ENCODE assay signal across 34 mouse cellular contexts in genomic region chr11:74670151-74670550, GRCm38 (mm10). TPM values are rescaled to one million over a fixed set of nuclear protein-coding genes. Genes with fewer than 3 reads are reported as not detected.
DNase-seq lines count a peak whose midpoint lies in the region; ATAC-seq and TF ChIP-seq lines count a peak whose summit lies in the region.
"Had no signal": no experiment of that assay in that cellular context is flagged by ENCODE, and none has a peak within 500 bp of the region (broad histone marks: within the 10 kb centered on the region; RNA-seq: fewer than 3 reads in every experiment).

No protein-coding gene starts in this region.

- H3K4me1 ChIP-seq in intestine, embryonic 14.5 days (replicated peaks; ENCODE audit: control insufficient read depth, insufficient read depth, low read length) = no peaks in the 10 kb centered on the region
- H3K4me1 ChIP-seq in intestine, embryonic 15.5 days (replicated peaks) = no peaks in the 10 kb centered on the region
- peaks cover 24% of the 10 kb centered on the region for H3K4me1 ChIP-seq in liver, embryonic 13.5 days (replicated peaks)
- H3K4me1 ChIP-seq in ES-Bruce4 (ENCODE audit: control insufficient read depth, insufficient read depth, low read length) = no peaks in the 10 kb centered on the region
- no peaks in the 10 kb centered on the region for H3K4me1 ChIP-seq in stomach, postnatal 0 days (replicated peaks; ENCODE audit: control insufficient read depth, insufficient read depth)
- H3K4me1 ChIP-seq: embryonic facial prominence, embryonic 12.5 days; heart, embryonic 12.5 days; neural tube, embryonic 15.5 days had no signal

- no peak for TF ChIP-seq EP300 in ES-Bruce4 (IDR thresholded peaks at IDR 0.05; ENCODE audit: insufficient read depth, low read depth, low read length)
- no peak for TF ChIP-seq EP300 in stomach, postnatal 0 days (optimal IDR thresholded peaks at IDR 0.05)

- H3K27ac ChIP-seq in intestine, embryonic 14.5 days (ENCODE audit: low read depth) = no peak overlapping the region
- no peak overlapping the region for H3K27ac ChIP-seq in intestine, embryonic 15.5 days
- H3K27ac ChIP-seq in liver, embryonic 13.5 days = 0 out of 2 replicates have a peak overlapping the region, but pooled peaks have one; percentile 43
- 0 out of 2 replicates have a peak overlapping the region, but pooled peaks have one; percentile 21 for H3K27ac ChIP-seq in ES-Bruce4 (ENCODE audit: insufficient read depth, low read length)
- no peak overlapping the region for H3K27ac ChIP-seq in stomach, postnatal 0 days (replicated peaks)
- H3K27ac ChIP-seq: embryonic facial prominence, embryonic 12.5 days; gastrocnemius, adult 2 months; heart, adult 2 months; kidney, postnatal 0 days; macrophage; neural tube, embryonic 15.5 days had no signal

- no peak overlapping the region for H3K4me3 ChIP-seq in intestine, embryonic 14.5 days (ENCODE audit: low read depth, low read length)
- no peak overlapping the region for H3K4me3 ChIP-seq in intestine, embryonic 15.5 days (replicated peaks)
- no peak overlapping the region for H3K4me3 ChIP-seq in liver, embryonic 13.5 days (replicated peaks)
- no peak overlapping the region for H3K4me3 ChIP-seq in ES-Bruce4 (ENCODE audit: low read depth, low read length)
- H3K4me3 ChIP-seq in stomach, postnatal 0 days (ENCODE audit: low read depth, low read length) = no peak overlapping the region
- H3K4me3 ChIP-seq: embryonic facial prominence, embryonic 12.5 days; gastrocnemius, adult 2 months; heart, adult 2 months; heart, embryonic 12.5 days; neural tube, embryonic 15.5 days had no signal

- H3K9ac ChIP-seq in intestine, embryonic 14.5 days (ENCODE audit: low read length) = no peak overlapping the region
- H3K9ac ChIP-seq in intestine, embryonic 15.5 days = no peak overlapping the region
- H3K9ac ChIP-seq in liver, embryonic 13.5 days = no peak overlapping the region
- H3K9ac ChIP-seq in ES-Bruce4 (ENCODE audit: low read depth, poor library complexity, severe bottlenecking) = no peak overlapping the region
- no peak overlapping the region for H3K9ac ChIP-seq in stomach, postnatal 0 days (ENCODE audit: low read length)
- H3K9ac ChIP-seq: embryonic facial prominence, embryonic 12.5 days; heart, embryonic 12.5 days; neural tube, embryonic 15.5 days had no signal

- peak; percentile 9 for DNase-seq in adrenal gland, postnatal 10 days
- no peak for DNase-seq in adrenal gland, postnatal 36 days
- peak; percentile 50 for DNase-seq in intestine, embryonic 14.5 days (ENCODE audit: low spot score)
- DNase-seq in liver, embryonic 13.5 days = no peak
- no peak for DNase-seq in liver
- DNase-seq in stomach, postnatal 0 days (ENCODE audit: low spot score) = no peak
- DNase-seq: adrenal gland, postnatal 14 days; cerebellum, adult 11-12 months; cerebellum, adult 9-11 months; embryo, embryonic 11 days; gastrocnemius, adult 2 months; gastrocnemius, postnatal 36 days; heart, adult 2 months; kidney, adult 2 months; layer of hippocampus, postnatal 36 days; lung, adult 2 months; lung, postnatal 10 days; retina, postnatal 1 day; spleen, adult 18-20 months; thymus, adult 18-20 months; thymus, postnatal 25 days had no signal

- TF ChIP-seq POLR2A in ES-Bruce4 (IDR thresholded peaks at IDR 0.05; ENCODE audit: insufficient read depth, low read length) = no peak

- H3K27me3 ChIP-seq in intestine, embryonic 14.5 days (replicated peaks; ENCODE audit: control insufficient read depth, insufficient read depth, low read length) = no peaks in the 10 kb centered on the region
- no peaks in the 10 kb centered on the region for H3K27me3 ChIP-seq in intestine, embryonic 15.5 days (replicated peaks)
- H3K27me3 ChIP-seq in liver, embryonic 13.5 days = no peaks in the 10 kb centered on the region
- no peaks in the 10 kb centered on the region for H3K27me3 ChIP-seq in ES-Bruce4 (ENCODE audit: control insufficient read depth, insufficient read depth, low read length, poor library complexity, severe bottlenecking)
- H3K27me3 ChIP-seq in stomach, postnatal 0 days (ENCODE audit: control insufficient read depth, insufficient read depth, low read length) = no peaks in the 10 kb centered on the region
- H3K27me3 ChIP-seq: CH12.LX; embryonic facial prominence, embryonic 12.5 days; heart, embryonic 12.5 days; neural tube, embryonic 15.5 days; Patski had no signal

- no peak for TF ChIP-seq CTCF in ES-Bruce4 (IDR thresholded peaks at IDR 0.05; ENCODE audit: low read depth, low read length)
- no peak for TF ChIP-seq CTCF in stomach, postnatal 0 days (IDR thresholded peaks at IDR 0.05; ENCODE audit: low read depth)

- peaks cover 68% of the 10 kb centered on the region for H3K36me3 ChIP-seq in intestine, embryonic 14.5 days (ENCODE audit: control insufficient read depth, insufficient read depth, low read length)
- H3K36me3 ChIP-seq in intestine, embryonic 15.5 days = peaks cover 40% of the 10 kb centered on the region
- H3K36me3 ChIP-seq in liver, embryonic 13.5 days = peaks cover 79% of the 10 kb centered on the region
- peaks cover 59% of the 10 kb centered on the region for H3K36me3 ChIP-seq in ES-Bruce4 (ENCODE audit: control insufficient read depth, insufficient read depth, low read length, poor library complexity, severe bottlenecking)
- H3K36me3 ChIP-seq in stomach, postnatal 0 days (ENCODE audit: control insufficient read depth, insufficient read depth, low read length) = peaks cover 23% of the 10 kb centered on the region

- peak; percentile 40; the same call in 1 of the 2 replicates for ATAC-seq in intestine, embryonic 14.5 days (replicated peaks; ENCODE audit: low FRiP score, low TSS enrichment, low read depth)
- ATAC-seq in intestine, embryonic 15.5 days = no peak
- no peak for ATAC-seq in liver, embryonic 13.5 days (ENCODE audit: low read depth)
- ATAC-seq in stomach, postnatal 0 days (ENCODE audit: low FRiP score, low TSS enrichment) = no peak
- ATAC-seq: forebrain, embryonic 14.5 days; Patski had no signal

- H3K9me3 ChIP-seq in intestine, embryonic 14.5 days (ENCODE audit: control insufficient read depth, low read length) = no peaks in the 10 kb centered on the region
- H3K9me3 ChIP-seq in intestine, embryonic 15.5 days = no peaks in the 10 kb centered on the region
- no peaks in the 10 kb centered on the region for H3K9me3 ChIP-seq in liver, embryonic 13.5 days (replicated peaks)
- H3K9me3 ChIP-seq in ES-Bruce4 (replicated peaks; ENCODE audit: control insufficient read depth, insufficient read depth, low read length, poor library complexity, severe bottlenecking) = no peaks in the 10 kb centered on the region
- H3K9me3 ChIP-seq in stomach, postnatal 0 days (ENCODE audit: control insufficient read depth, low read length) = no peaks in the 10 kb centered on the region
- H3K9me3 ChIP-seq: embryonic facial prominence, embryonic 12.5 days; G1E; heart, embryonic 12.5 days; neural tube, embryonic 15.5 days had no signal

- H3K4me2 ChIP-seq in intestine, embryonic 14.5 days (ENCODE audit: low read length) = no peak overlapping the region
- H3K4me2 ChIP-seq in intestine, embryonic 15.5 days (replicated peaks) = no peak overlapping the region
- no peak overlapping the region for H3K4me2 ChIP-seq in liver, embryonic 13.5 days
- H3K4me2 ChIP-seq in stomach, postnatal 0 days (replicated peaks; ENCODE audit: low read depth) = no peak overlapping the region
- H3K4me2 ChIP-seq: embryonic facial prominence, embryonic 12.5 days; heart, embryonic 12.5 days; liver, embryonic 11.5 days; neural tube, embryonic 15.5 days had no signal

RNA-seq across cellular contexts. Expression of gene Cluh, which starts 20.9 kb away (rescaled TPM):
- total RNA-seq in adrenal gland, postnatal 10 days (2021) = 100 to 1,000 TPM; 252 to 291 TPM
- total RNA-seq in adrenal gland, postnatal 36 days (2021) = 100 to 1,000 TPM; 203 TPM
- 38.7 and 47.0 TPM in 2 replicates for polyA plus RNA-seq in intestine, embryonic 14.5 days (2014; fragmentation: Nextera tagmentation; extraction: Ambion mirVana)
- 56.4 and 61.4 TPM in 2 replicates for polyA plus RNA-seq in intestine, embryonic 15.5 days (2015; fragmentation: Nextera tagmentation; extraction: Ambion mirVana)
- polyA plus RNA-seq in liver, embryonic 13.5 days (2015; fragmentation: Nextera tagmentation; extraction: Ambion mirVana) = 24.6 and 32.2 TPM in 2 replicates
- 33.3 and 33.4 TPM in 2 replicates for polyA plus RNA-seq in ES-Bruce4 (2011; ENCODE audit: insufficient read depth, insufficient read length, low read depth, missing spikeins)
- polyA plus RNA-seq in stomach, postnatal 0 days (2015; fragmentation: Nextera tagmentation; extraction: Ambion mirVana) = 17.8 and 19.9 TPM in 2 replicates

RNA-seq across cellular contexts. Expression of gene Ccdc92b, which starts 50.7 kb away (rescaled TPM):
- 1 to 10 TPM; 2.3 to 4.0 TPM for total RNA-seq in adrenal gland, postnatal 10 days (2021)
- total RNA-seq in adrenal gland, postnatal 36 days (2021) = 1 to 10 TPM; 2.0 to 2.2 TPM
- polyA plus RNA-seq in intestine, embryonic 14.5 days (2014; fragmentation: Nextera tagmentation; extraction: Ambion mirVana) = 0.56 and 0.74 TPM in 2 replicates
- polyA plus RNA-seq in intestine, embryonic 15.5 days (2015; fragmentation: Nextera tagmentation; extraction: Ambion mirVana) = 0.52 and 0.54 TPM in 2 replicates
- polyA plus RNA-seq in liver, embryonic 13.5 days (2015; fragmentation: Nextera tagmentation; extraction: Ambion mirVana) = 7.6 and 8.3 TPM in 2 replicates
- 4.8 and 5.3 TPM in 2 replicates for polyA plus RNA-seq in ES-Bruce4 (2011; ENCODE audit: insufficient read depth, insufficient read length, low read depth, missing spikeins)
- 0.55 and 0.62 TPM in 2 replicates for polyA plus RNA-seq in stomach, postnatal 0 days (2015; fragmentation: Nextera tagmentation; extraction: Ambion mirVana)
- total RNA-seq: CH12.LX; monocyte, adult 5-6 weeks had no signal
- polyA plus RNA-seq: G1E had no signal

RNA-seq across cellular contexts. Expression of gene Pafah1b1, which starts 54.3 kb away (rescaled TPM):
- 100 to 1,000 TPM; 145 to 154 TPM for total RNA-seq in adrenal gland, postnatal 10 days (2021)
- total RNA-seq in adrenal gland, postnatal 36 days (2021) = 100 to 1,000 TPM; 190 to 203 TPM
- polyA plus RNA-seq in intestine, embryonic 14.5 days (2014; fragmentation: Nextera tagmentation; extraction: Ambion mirVana) = 58.7 and 61.8 TPM in 2 replicates
- 40.0 and 55.8 TPM in 2 replicates for polyA plus RNA-seq in intestine, embryonic 15.5 days (2015; fragmentation: Nextera tagmentation; extraction: Ambion mirVana)
- polyA plus RNA-seq in liver, embryonic 13.5 days (2015; fragmentation: Nextera tagmentation; extraction: Ambion mirVana) = 38.9 and 49.9 TPM in 2 replicates
- polyA plus RNA-seq in ES-Bruce4 (2011; ENCODE audit: insufficient read depth, insufficient read length, low read depth, missing spikeins) = 120 and 137 TPM in 2 replicates
- polyA plus RNA-seq in stomach, postnatal 0 days (2015; fragmentation: Nextera tagmentation; extraction: Ambion mirVana) = 47.5 and 51.7 TPM in 2 replicates

RNA-seq across cellular contexts. Expression of gene Rap1gap2, which starts 59.4 kb away (rescaled TPM):
- total RNA-seq in adrenal gland, postnatal 10 days (2021) = 10 to 100 TPM; 10.8 to 13.2 TPM
- 10 to 100 TPM in 1 of 2 experiments, 1 to 10 TPM in 1; 8.3 to 10.5 TPM for total RNA-seq in adrenal gland, postnatal 36 days (2021)
- polyA plus RNA-seq in intestine, embryonic 14.5 days (2014; fragmentation: Nextera tagmentation; extraction: Ambion mirVana) = 7.7 and 11.6 TPM in 2 replicates
- polyA plus RNA-seq in intestine, embryonic 15.5 days (2015; fragmentation: Nextera tagmentation; extraction: Ambion mirVana) = 12.1 and 12.4 TPM in 2 replicates
- 0.77 and 0.82 TPM in 2 replicates for polyA plus RNA-seq in liver, embryonic 13.5 days (2015; fragmentation: Nextera tagmentation; extraction: Ambion mirVana)
- 4.0 and 5.7 TPM in 2 replicates for polyA plus RNA-seq in ES-Bruce4 (2011; ENCODE audit: insufficient read depth, insufficient read length, low read depth, missing spikeins)
- polyA plus RNA-seq in stomach, postnatal 0 days (2015; fragmentation: Nextera tagmentation; extraction: Ambion mirVana) = 7.6 and 8.2 TPM in 2 replicates

Comparison
In these comparisons a context has a peak if more than half of its experiments do, and no peak if none do; other contexts are left out.
1. DNase-seq: peak in adrenal gland, postnatal 10 days (single experiment) and intestine, embryonic 14.5 days (single experiment); none in adrenal gland, postnatal 36 days (0 of 2), liver, embryonic 13.5 days (single experiment), liver (single experiment) and stomach, postnatal 0 days (single experiment).
2. H3K27ac ChIP-seq: peak in liver, embryonic 13.5 days (single experiment) and ES-Bruce4 (single experiment); none in intestine, embryonic 14.5 days (single experiment), intestine, embryonic 15.5 days (single experiment) and stomach, postnatal 0 days (single experiment).